Mouse (Mus musculus) testis, postnatal 14 days (tissue): ENCODE measurements around the gene Atf7.

Experiments
- DNase-seq: peaks from one replicate; pipeline ENCODE4 v3.0.0; 2021; ENCODE audit warnings: low spot score

Gene Atf7

DNA sequence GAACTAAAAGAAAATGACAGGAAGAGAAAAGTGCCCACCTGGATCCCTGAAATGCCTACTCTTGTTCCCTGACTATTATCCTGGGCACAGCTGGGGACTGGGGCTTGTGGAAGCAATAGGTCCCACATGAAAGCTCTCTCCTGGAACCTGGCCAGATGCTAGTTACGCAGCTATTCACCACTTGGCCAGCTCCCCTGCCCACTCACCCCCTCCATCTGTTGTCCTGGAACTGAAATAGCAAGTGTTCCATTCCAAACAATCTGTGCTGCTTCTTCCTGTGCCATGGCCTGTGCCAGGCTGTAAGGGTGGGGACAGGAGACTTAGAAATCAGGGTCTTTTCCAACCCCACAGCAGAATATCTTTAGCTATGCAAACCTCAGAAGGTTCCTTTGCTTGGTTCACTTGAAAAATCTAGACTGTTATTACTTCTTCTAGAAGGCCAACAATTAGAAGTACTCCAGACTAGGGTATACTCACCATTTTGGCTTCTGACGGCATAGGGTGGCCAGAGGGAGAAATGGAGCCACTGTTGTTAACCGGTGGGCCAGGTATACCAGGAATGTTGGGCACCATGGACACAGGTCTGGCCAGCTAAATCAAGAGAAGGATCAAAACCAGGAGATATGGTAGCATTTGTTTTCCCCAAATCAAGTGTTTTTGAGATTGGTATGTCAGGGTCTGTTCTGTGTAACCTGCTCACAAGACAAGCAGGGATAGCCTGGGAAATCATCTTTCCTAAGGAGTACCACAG lies 78.4 kb downstream of the Atf7 start:
- DNase-seq = no peak

DNA sequence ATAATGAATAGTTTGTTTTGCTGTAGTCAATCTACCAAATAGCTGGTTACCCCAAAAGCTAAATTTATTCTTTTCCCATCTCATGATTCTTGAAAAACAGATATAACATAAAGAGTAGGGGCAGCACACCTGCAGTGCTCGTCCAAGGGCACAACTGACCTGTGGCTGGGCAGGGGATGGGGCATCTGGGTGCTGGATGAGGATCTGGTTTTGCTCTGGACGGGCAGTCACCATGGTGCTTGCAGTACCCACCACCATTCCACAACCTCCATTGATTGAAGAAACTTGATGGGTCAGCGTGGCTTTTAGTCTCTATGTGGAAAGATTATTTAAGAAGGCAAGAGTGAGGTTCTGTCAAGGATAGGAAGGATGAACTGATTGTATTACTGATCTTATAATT lies 79.0 kb downstream of the Atf7 start:
- DNase-seq = no peak

DNA sequence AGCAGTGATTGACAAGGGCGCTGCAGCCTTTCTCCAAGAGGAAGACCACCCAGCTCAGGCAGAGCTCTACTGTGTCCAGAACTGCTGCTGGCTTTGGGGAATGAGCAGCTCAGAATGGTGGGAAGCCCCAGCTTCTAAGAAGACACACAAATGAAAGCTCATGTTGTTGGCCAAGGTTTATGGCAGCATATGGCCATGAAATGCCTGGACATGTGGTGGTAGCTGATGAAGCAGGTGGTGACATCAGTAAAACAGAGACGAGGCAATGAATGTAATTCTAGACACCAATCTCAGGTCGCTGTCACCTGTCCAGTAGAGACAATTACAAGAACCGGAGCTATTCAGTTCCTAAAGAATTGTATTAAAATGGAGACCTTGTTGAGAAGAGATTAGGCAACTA lies 80.5 kb downstream of the Atf7 start:
- DNase-seq = no peak

DNA sequence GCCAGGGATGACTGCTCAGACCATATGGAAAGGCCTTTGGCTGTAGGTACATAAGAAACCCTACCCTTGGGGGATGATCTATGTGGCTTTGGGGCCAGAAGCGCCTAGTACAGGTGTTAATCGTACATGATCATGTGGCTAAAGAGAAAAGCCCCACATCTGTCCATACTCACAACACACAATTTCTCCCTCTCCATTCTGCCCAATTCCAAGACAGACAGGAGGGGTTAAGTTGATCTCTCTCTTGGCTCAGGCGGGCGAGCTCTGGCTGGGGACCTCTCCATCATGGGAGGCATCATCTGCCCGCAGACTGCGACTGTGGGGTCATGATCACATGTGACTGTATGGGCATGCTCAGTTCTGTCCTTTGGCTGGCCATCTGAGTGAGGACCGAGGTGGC lies 91.3 kb downstream of the Atf7 start:
- no peak for DNase-seq

DNA sequence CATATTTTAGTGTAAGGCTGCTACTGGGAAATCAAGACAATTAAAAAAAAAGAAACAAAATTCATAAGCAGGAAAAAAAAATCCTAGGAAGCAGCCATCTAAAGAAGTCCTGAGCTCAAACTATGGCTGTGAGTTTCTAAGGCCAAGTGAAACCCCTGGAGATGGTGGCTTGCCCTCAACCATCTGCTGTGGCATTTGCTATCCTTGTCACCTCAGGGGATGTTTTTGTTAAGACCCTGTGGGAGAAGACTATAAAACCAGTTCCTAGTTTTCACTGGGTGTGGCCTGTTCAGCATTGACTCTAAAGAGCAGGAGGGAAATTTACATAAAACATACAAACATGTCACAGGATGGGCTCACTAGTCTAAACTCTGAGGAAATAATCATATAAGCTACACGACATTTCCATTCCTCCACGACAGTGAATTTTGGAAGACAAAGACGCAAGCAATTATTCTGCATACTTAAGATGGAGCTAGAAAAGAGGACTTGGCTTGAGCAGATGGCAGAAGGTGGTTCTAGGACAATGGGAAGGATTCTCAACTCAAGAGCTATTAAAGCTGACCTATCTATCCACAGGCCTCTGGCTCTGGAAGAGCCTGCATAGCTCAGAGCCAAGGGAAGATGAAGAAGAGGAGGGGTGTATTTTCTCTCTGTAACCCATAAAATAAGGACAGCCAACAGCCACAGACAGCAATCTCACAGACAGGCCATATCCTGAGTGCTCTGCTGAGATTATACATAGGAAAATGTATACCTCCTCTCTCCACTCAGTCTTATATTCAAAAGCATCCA lies 93.0 kb downstream of the Atf7 start:
- no peak for DNase-seq

DNA sequence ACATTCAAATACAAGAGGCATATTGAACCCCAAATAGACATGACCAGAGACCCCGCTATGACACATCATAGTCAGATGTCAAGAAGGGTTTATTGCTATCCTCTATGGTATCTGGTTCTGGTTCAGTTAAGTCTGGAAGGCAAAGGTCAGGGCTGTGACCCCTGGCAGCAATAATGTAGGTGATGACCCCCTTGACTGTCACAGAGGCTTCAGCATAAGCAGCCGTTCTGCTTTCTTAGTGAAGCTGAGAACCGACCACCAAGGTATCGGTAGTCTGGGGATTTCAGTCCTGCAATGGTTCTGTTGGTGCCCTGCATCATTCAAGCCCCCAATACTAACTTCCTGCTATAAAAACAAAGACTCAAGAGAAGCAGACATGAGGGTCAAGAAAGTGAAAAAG lies 93.7 kb downstream of the Atf7 start:
- DNase-seq = no peak

DNA sequence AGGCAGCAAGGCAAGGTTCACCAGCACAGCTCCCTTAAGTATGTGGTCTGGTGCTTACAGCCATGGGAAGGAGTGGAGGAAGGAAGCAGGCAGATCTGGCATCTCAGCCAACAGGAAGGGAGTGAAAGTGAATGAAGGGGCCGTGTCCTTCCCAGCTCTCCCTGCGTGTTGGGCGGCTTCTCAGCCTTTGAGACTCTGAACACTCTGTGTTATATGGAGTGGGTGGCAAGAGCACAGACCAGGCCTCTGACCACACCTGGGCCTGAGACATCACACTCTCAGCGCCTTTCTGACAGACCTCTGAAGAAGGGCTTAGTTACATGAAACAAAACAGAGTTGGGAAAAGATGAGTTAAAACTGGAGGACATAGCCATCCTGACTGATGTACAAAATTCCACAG lies 94.7 kb downstream of the Atf7 start:
- no peak for DNase-seq

DNA sequence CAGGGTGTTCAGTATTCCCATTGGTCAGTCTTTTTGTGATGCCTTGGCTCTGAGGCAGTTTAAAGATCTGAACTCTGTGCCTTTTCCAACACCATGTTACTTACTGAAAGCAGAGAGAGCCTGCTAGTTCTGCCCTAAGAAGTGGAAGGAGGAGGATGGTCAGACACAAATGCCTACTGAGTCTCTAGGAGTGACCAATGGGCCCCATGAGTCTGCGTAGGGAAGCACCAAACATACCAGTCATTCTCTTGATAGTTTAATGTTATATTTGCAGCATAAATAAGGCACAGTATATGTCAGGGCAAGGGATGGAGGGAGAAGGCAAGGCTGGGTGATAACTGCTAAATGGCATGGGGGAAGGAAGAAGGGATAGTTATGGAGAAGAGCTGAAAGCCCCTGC lies 96.9 kb downstream of the Atf7 start:
- no peak for DNase-seq

DNA sequence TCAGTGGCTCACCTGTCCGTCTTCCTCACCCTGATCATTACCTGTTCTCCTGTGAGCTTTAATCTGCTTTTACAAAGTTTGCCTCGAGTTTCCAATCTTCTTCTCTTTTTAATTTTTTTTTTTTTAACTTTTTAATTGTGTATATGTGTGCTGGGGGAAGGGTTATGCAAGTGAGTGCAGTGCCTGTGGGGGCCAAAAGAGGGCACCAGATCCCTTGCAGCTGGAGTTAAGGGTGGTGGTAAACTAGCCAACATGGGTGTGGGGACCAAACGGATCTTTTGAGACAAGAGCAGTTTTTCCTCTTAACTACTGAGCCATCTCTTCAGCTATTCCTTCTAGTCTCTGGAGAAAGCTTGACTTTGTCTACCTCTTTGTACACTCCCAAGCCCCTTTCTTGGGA lies 97.3 kb downstream of the Atf7 start:
- DNase-seq = no peak

DNA sequence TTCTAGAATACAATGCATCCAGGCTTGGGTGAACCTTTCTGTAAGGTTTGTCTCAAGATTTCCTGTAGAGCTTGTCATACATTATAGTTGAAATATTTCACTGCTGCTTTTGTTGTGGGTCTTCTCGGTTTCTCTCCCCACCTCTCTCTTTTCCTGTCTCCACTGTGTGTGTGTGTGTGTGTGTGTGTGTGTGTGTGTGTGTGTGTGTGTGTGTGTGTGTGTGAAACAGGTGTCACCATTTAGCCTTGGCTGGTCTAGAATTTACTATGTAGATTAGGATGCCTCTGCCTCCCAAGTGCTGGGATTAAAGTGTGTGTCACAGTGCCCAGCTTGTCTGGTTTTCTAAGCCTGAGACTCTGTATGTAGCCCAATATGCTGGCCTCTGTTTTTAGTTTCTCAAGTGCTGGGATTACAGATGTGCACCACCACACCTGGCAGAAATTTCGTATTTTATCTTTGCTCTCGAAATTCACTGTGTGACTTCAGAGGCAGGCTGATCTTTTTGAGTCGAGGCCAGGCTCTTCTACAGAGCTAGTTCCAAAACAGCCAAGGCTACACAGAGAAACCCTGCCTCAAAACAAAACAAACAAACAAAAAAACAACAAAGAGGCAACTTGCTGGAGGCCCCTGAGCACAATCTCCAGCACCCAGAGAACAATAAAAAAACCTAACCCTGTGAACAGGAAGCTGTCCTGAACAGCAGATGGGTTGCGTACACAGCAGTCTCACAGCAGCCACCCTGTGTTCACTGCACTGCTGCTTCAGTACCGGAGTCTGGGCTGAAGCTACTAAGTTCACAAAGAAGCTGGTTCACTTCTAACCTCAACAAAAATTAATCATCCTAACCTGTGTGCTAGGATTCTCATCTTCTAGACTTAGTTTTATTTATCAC lies 98.9 kb downstream of the Atf7 start:
- DNase-seq = no peak

DNA sequence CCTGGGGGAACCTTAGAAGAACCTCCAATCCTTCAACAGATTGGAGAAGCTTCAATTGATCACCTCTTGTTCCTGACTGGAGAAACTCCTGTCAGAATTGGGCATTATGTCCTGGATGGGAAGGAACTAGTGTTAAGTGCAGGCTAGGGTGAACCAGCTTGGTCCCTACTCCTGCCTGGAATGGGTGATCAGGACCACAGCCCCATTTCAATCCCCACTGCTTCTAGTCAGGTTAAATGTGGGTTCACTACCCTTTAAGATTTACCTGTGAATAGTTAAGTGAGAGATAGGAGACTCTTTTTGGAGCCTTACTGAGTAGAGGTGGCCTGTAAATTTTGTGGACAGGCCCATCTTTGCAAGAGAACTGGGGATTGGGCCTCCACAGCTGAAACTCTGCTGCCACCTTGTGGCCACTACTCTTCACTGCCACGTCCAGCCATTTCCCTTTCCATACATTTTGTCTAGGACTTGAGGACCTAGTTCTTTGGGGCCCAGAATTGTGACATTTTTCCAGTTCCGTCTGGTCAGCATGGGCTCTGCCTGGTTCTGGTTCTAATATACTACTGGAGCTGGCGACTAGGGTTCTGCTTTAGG lies 100.3 kb downstream of the Atf7 start, which contains the start of gene Npff:
Gene Npff (minus strand): TSS at position 51 of the 594 bp plus-strand sequence.
- no peak for DNase-seq

DNA sequence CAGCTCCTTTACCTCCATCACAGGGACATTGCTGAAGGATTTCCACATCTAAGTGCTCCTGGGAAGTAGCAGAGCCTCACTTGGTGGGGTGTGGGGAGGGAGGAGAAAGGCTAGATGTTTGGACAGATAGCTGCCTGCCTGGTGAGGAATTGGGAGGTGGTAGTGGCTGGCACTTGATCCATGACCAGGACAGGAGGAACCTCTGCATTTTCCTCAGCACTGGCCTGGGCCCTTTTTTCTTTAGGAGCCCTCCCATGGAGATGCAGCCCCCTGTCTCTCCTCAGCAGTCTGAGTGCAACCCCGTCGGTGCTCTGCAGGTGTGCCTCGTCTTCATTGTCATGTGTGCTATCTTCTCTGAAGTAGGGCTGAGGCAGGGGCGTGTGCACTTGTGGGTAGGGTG lies 103.8 kb downstream of the Atf7 start:
- no peak for DNase-seq

DNA sequence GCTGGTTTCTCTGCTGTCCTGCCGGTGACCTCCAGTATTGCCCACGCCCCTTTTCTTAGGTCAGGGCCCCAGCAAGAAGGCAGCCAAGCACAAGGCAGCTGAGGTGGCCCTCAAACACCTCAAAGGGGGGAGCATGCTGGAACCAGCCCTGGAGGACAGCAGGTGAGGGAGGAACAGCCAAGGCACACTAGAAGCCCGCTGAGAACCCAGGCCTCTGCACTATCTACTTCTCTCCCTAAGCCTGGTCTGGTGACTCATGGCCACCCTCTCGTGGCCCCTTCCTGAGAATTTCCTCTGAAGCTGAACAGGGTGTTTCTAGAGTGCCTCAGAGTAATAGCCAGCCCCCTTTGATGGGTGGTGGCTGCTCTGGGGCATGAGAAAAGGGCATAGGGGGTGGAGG lies 104.8 kb downstream of the Atf7 start:
- DNase-seq = no peak

DNA sequence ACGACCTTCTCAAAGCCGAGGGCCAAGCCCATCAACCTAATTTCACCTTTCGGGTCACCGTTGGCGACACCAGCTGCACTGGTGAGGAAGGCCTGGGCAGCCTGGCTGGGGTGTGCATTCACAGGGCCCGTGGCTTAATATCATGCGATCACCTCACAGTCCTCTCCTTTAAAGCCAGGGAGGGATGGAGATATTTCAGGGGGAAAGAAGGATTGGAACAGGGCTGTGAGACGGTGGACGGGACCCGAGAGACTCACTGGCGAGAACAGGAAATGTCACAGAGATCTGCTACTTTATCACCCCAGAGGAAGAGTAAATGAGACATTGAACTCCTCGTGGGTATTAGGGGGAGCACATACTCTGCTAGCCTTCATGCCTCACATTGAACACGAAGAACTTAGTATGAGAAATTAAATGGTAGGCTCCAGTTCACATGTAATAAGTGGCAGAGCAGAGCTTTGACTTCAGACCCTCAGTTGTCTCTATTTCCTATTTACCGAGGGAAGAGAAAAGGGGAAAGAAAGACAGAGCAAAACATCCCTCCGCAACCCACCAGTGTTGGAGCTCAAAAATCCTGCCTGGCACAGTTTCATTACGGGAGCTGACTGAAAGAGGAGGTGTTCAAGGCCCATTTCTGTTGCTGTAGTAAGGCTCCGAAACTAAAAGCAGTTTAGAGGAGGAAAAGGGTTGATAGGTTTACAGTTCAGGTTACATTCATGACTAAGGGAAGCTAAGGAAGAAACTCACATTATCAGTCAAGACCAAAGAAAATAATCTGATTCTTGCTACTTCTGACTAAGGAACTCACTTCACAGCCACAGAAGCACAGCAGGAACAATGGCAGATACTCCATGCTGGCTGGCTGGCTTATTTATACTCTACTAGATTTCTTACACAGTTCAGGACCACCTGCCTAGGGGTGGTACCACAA lies 105.8 kb downstream of the Atf7 start:
- DNase-seq = no peak

DNA sequence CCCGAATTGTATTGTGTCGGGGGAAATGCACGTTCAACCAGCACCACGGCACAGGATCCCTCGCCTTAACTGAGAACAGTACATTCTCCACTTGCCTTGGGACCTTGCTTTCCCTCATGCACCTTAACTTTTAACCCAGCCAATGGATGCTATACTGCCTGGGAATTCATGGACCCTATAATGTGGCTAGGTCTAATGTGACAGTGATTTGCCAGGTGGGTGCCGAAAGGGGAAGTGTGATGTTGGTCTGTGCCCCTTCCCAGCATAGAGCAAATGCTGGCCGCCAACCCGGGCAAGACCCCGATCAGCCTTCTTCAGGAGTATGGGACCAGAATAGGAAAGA lies 106.4 kb downstream of the Atf7 start:
- DNase-seq = no peak

DNA sequence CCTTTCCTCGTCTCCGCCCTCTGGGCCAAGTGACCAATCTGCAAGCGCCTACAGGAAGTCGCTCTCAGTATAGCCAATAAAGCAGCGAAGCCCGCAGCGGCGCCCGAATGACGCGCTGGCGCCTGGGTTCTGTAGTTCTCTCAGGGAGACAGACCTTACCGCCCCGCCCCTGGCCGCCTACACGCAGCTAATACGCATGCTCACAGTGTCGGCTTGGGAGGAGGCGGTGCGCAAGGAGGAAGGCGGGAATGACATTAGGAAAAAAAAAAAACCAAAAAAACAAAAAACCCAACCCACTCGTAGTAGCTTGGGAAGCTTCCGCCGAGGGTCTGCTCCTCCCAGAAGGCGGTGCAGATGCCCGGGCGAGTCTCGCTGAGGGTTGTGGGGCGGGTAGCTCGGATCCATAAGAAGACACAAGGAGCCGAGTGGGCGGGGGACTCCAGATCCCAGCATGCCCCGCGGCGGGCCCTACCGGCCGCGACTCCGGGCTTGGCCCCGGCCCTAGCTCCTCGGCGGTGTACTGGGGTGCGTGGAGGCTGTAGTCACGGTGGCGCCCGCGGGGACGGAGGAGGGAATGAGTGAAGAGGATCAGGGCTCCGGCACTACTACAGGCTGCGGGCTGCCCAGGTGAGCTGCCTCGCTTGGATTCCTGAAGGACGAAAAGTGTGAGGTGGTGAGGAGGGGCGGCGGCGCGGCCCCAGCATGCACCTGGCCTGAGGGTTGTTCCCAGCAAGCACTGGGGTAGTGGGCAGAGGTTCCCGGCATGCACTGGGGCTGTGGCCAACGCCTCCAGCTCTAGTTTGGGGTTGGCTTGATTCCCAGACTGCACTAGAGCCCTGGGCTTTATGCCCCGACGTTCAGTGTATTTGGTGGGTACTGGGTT lies 107.0 kb downstream of the Atf7 start, which contains the start of gene Tarbp2:
Gene Tarbp2 (plus strand): TSS at position 217 of the 883 bp plus-strand sequence.
- peak; percentile 100 for DNase-seq

DNA sequence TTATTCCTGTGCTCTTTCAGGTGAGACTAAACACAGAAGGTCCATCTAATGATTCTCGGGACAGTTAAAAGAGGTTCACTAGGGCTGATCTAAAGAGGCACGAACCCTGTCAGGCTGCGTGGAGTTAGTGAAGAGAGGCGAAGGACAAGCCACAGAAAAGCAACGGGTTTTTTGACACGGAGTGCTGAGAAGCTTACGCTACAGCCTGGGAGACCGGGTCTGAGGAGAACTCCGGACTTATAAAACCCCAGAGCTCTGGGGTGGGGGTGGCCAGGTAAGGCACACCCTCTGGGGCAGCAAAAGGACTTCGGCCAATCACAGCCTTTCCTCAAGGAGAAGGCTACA lies 107.7 kb downstream of the Atf7 start:
- DNase-seq = no peak

DNA sequence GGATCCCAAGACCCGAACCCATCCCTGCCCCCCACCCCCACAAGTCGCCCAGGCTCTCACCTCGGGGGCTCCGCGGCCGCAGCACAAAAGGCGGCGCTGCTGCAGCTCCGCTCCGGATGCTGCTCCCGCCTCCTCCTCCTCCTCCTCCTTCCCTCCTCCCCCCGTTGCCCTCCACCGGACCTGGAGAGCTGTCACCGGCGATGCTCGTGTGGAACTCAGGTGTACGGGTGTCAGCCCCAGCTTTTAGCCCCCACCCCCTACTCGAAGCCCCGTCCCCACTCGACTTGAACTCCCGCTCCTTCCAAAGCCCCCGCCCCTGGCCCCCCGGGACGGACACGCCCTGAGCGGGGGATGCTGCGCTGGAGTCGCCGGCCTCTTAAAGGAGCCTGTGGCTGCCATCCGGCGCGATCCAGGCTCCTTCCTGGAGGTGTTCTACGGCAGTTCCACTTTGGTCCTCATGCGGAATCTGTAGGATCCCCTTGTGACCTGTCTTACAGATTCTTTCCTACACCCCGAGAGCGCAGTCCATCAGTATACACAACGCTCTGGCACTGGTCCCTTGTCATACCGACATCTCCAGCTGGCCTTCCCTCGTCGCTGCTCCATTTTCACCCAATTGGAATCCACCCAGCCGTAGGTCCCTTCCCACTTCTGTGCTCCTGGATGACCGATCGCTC lies 108.4 kb downstream of the Atf7 start, which contains the start of gene Map3k12:
Gene Map3k12 (minus strand): TSS at position 337 of the 677 bp plus-strand sequence.
- peak; percentile 69 for DNase-seq

DNA sequence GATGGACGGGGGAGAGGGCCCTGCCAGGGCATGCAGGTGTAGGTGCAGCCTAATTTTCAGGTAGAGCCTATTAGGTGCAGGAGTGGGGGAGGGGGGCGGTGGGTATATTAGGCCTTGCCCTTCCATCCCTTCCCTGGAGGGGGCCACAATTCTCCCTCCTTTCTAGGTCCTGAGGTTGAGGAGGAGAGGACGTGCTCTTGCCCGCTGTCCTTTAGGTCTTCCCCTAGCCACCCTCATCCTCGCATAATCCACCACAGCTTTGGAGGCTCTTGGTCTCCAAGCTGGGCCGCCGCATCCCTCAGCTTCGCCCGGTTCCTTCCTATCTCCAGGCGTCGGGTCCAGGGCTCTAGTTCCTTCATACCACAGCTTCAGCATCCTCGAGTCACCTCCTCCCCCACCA lies 109.0 kb downstream of the Atf7 start:
- no peak for DNase-seq
